Mouse (Mus musculus) layer of hippocampus, adult 8-10 months (tissue): ENCODE results near the gene Rbm5. TPM values are rescaled to one million over a fixed set of nuclear protein-coding genes. Genes with fewer than 3 reads are reported as not detected.
A peak's percentile ranks its signal among the peaks of the same experiment; 100 is the strongest.

Source experiments
- DNase-seq, 2 experiments: peaks; one replicate each; pipeline ENCODE4 v3.0.0; 2022; ENCODE audit warnings: low spot score in 2 of 2
- total RNA-seq, 4 experiments: library from RNA; stranded (reverse); gene quantifications; 2 replicates each; pipeline ENCODE4 v1.2.4; 2022

The Rbm5 gene
- total RNA-seq, result 100 to 1,000 TPM; 136 to 170 (median 155) TPM

GRCm38 (mm10) chr9:107770374-107771290, at the start of gene Rbm5:
Gene Rbm5 (minus strand): TSS chr9:107770996.
- DNase-seq, result peak; percentile 94

GRCm38 (mm10) chr9:107812132-107812531, 41.3 kb upstream of the Rbm5 start:
- no peak for DNase-seq

DNA sequence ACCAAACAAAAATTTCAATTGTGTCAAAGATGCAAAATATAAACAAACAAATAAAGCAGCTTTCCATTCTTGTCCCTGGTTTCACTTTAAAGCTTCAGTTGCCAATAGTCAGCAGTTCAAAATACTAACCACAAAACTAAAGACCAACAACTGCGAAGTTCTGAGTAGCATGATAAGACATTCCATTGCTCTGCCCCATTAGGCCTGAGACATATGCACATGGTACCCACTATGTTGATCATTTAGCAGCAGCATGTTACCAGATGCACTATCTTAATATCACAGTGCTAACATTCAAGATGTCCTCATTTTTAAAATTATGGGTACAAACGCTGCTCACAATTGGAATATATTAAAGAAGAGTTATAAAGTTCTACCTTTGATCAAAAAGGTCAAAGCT, 40.2 kb upstream of the Rbm5 start:
- DNase-seq, result no peak

GRCm38 (mm10) chr9:107791714-107792113, 20.9 kb upstream of the Rbm5 start:
- DNase-seq, result no peak

DNA sequence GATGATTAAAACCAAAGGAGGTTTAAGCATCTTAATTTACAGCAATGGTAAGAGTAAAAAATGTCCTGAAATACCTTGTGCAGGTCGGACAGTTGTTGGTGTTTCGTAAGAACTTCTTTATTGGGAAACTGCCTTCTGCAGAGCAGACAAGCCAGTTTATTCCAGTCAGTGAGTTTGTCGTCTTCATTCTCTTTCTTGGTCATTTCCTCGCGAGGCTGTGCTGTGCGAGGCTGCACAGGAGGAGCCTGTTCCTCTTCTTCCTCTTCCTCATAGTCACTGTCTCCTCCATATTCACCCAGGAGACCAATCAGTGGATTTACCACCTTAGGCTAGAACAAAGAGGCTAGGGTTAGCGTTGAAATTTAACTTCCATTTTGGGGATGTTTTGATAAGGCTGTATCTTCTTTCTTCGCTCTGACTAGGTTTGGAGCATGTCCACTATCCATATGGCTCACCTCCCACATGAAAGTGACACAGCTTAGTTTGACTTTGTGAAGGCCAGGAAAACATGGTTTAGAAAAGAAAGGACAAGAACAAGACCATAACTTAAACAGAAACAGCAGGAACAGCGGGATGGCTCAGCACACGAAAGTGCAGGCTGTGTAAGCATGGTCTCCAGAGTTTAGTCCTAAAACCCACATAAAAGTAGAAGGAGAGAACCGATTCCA, 11.9 kb upstream of the Rbm5 start:
- DNase-seq, result no peak

- DNase-seq, result no peak
Measured at GRCm38 (mm10) chr9:107776809-107777208, 6.0 kb upstream of the Rbm5 start.

GRCm38 (mm10) chr9:107774411-107774810, 3.6 kb upstream of the Rbm5 start:
- no peak for DNase-seq

DNA sequence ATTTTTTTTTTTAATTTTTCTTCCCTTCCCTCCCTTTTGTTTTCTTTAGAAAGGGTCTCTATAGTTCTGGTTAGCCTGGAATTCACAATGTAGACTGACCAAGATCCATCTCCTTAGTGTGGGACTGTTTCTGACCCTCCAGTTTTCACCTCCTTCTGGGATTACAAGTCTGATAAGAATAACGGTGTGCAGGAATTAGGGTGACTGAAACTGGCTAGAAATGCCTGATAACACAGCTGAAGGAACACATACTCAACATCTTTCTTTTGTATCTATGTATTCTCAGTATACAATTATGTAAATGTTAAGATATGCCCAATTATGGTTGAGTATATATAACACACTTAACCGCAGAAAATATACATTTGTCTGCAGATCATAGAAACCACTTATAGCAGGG, 986 bp upstream of the Rbm5 start:
- no peak for DNase-seq

DNA sequence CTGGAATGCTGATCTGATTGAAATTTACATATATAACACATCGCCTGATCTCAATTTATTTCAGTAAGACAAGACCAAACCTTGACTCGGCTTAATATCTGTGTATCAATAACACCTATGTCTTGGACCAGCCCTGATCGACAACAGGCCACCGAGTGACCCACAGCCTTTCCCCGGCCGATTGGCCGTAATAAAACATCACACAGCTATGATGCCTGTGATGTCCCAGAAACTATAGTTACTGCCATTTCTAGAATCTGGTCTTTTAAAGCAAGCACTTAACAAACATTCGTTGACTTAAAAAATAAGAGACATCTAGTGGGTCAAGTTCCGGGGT, 791 bp downstream of the Rbm5 start:
- DNase-seq, result no peak

DNA sequence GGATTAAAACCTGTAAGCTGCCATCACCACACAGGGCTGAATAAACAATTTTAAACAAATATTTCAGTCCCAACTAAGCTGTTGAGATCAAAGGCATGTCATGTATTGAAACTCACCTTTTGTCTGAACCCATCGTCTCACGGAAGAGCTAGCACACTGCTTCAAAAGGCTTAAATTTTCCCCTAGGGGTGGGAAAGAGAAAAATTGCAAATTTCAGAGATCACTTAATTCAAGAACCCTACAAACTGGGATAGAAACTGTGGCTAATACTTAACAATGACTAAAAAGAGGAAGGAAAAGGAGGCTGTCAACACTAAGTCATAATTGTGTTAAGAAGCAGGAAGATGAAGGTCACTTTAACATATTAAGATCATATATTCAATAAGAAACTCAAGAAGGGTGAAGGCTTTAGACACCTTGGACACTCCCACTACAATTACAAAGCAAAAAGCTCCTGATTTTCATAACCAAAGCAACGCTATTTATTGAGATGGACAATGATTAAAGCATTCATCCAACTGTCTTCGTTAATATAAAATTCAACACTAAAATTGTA, 1.3 kb downstream of the Rbm5 start:
- no peak for DNase-seq

DNA sequence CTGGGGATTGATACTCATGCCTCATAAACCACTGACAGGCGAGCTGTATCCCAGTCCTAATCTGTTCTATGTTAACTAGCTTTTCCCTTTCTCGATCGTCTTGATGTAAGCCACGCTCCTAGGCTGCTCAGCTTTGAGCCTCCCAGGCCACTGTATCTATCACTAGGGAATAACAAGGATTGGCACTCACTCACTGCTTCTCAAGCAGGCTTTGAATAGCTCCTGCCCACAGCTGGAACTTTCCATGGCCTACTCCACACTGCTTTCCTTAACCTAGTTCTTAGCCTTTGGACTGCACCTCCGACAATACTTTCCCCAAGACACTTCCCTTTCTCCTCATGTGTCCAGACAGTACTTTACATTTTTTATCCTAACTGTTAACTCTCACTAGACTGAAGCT, 1.9 kb downstream of the Rbm5 start:
- no peak for DNase-seq

DNA sequence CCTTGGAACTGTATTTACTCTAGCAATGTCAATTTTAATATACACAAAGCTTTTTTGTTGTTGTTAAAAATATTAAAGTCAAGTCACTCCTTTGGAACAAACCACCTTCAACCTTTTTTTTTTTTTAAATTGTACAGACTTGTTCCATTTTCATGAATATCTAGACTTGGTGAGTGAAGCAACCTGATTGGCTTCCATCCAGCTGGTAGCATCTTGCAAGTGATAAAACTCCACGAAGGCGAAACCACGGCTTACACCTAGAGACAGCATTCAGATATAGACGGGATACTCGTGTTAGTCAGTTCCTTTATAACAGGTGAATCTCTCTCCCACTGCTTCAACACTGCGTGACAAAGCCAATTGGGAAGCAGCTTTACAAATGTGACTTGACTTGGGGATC, 11.2 kb downstream of the Rbm5 start:
- DNase-seq, result no peak

DNA sequence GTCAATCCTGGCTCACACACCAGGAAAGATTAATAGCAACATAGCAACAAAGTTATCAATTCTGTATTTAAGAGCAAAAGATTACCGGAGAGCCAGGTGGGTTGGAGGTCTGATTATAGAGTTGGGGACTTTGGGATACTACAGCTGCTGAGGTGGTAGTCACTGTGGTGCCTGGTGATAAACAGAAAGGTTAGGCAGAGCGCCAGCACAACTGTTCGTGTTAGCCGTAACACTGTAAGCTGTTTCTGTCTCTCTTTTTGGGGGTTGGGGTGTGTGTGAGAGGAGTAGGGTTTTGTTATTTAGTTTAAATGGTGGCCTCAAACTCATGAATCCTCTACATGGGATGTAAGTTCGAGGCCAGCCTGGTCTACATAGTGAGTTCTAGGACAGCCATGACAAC, 20.4 kb downstream of the Rbm5 start:
- DNase-seq, result no peak

DNA sequence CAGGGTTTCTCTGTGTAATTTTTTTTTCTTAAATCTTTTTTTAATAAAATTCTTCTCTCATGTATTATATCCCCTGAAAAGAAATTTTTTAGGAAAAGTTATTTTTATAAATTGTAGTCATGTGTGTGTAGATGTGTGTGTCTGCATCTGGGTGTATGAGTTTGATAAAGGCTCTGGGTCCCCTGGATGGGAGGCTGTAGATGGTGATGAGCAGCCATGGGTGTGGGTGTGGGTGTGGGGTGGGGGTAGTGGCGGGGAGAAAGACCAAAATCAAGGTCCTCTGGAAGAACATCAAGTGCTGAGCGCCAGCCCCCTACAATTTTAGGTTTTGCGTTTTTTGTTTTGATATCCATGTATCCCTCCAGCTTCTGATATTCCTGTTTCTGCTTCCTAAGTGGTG, 22.7 kb downstream of the Rbm5 start:
- no peak for DNase-seq

GRCm38 (mm10) chr9:107747310-107747709, 23.5 kb downstream of the Rbm5 start:
- DNase-seq, result no peak

DNA sequence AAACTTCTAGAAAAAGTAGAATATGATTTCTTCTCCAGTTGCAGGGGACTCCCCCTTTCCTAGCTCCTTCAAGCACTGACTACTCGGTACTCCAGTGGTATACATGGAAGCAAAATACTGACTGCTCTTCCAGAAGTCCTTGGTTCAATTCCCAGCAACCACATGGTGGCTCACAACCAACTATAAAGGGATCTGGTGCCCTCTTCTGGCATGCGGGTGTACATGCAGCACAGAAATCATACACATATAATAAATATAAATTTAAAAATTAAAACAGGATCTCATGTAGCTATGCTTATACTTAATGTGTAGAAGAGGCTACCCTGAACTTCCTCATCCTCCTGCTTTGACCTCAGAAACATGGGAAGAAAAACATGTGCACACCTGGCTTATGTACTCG, 24.1 kb downstream of the Rbm5 start:
- no peak for DNase-seq

DNA sequence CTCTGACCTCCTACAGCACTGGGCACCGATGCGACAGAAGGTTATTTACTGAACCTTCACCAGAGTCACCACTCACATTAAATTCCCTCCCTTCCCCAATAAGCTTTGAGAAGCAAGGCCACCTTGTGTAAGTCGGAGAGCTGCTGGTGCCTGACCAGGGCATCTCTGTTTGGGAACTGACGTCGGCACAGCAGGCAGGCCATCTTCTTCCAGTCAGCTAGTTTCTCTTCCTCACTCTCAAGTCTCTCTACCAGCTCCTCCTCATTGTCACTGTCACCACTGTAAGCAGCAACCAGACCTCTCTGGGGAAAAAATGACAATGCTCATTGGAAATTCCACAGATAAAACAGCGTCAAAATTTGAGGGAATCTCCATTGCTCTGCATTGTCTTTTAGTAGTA, 26.7 kb downstream of the Rbm5 start:
- DNase-seq, result no peak

DNA sequence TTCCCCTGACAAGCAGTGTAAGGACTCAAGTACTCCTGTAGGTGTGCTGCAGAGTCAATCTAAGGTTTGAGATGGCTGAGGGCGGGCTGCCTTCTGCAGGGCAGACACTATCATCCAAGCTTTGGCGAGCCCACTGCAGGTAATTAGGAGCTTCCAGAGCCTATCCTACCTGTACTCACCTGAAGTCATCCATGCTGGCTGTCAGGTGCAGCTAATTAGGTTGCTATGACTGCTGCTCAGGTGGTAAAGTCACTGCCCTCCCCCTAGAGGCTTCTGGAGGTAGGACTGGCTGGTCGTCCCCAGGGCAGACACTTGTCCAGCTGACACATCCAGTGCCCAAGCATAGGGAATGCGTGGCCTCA, 32.0 kb downstream of the Rbm5 start:
- no peak for DNase-seq

DNA sequence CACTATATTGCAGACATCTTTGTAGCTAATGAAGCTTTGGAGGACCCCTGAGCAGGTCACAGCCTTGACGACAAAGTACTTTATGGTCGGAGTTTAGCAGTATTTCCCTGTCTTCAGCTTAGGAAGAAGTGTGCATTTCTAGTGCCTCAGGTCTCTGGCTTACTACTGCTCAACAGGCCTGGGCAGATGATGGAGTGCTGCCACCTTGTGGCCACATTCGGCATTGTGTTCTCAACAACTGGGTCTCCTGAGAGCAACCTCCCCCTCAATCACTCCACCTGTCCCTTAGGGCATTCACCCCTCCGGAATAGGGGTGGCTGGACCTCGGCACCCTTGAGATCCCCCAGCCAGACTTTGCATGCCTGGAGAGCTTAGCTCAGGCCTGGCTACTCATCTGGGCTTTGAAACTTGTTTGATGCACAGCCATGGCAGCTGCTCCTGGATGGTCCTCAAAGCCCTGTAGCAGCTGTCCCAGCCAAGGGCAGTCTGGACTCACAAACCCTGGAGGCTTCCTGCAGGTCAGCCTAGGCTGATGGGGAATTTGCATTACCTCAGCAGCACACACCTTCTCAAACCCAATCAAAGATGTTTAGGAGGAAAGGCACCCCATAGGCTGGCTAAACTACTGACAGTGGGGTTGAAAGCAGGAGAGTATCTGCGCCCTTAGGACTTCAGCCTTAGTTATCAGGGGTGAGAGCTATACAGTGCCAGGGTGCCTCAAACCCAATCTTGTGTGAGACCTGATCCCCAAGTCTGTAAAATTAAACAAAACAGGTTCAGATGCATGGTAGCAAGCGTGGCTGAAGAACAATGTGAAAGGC, 32.6 kb downstream of the Rbm5 start:
- DNase-seq, result peak; percentile 81 to 90

GRCm38 (mm10) chr9:107736185-107736485, 34.7 kb downstream of the Rbm5 start:
- DNase-seq, result no peak

GRCm38 (mm10) chr9:107735356-107736184, 35.2 kb downstream of the Rbm5 start:
- DNase-seq, result no peak
